Mouse (Mus musculus) CH12.LX (cell line): ENCODE data around the gene Zbtb1. TPM values are rescaled to one million over a fixed set of nuclear protein-coding genes. Genes with fewer than 3 reads are reported as not detected.

Experiments used
- DNase-seq: peaks from one replicate; pipeline ENCODE4 v3.0.0-alpha.2; 2013; ENCODE audit errors: extremely low read depth
- H3K27ac ChIP-seq: 2 replicates; pipeline ENCODE4 v1.5.1; 2012; ENCODE audit warnings: low read depth, mild to moderate bottlenecking, control low read depth, moderate library complexity; ENCODE audit not compliant: insufficient read depth
- H3K27me3 ChIP-seq: replicated peaks from 2 replicates; pipeline ENCODE3; 2012; ENCODE audit warnings: inconsistent platforms
- H3K36me3 ChIP-seq, 2 experiments: replicated peaks in 1 of 2; 2 replicates each; pipeline versions ENCODE3 to v1.6.1; 2012; ENCODE audit warnings: inconsistent platforms in 1 of 2, low read length in 1 of 2, mild to moderate bottlenecking in 1 of 2, mixed read lengths in 1 of 2, moderate library complexity in 1 of 2; ENCODE audit not compliant: control insufficient read depth in 1 of 2, insufficient read depth in 1 of 2
- H3K4me1 ChIP-seq, 2 experiments: 2 replicates each; pipeline ENCODE4 v1.6.1; 2012; ENCODE audit warnings: inconsistent platforms in 1 of 2, moderate library complexity in 1 of 2; ENCODE audit not compliant: insufficient read depth in 2 of 2, control insufficient read depth in 1 of 2
- H3K4me2 ChIP-seq: 2 replicates; pipeline ENCODE4 v1.6.1; 2012; ENCODE audit warnings: low read depth, mild to moderate bottlenecking, control low read depth; ENCODE audit not compliant: poor library complexity, insufficient read depth, severe bottlenecking
- H3K4me3 ChIP-seq, 3 experiments: fragments of 150-350 bp in 1 of 3; sonication (generic) in 1 of 3; replicated peaks in 1 of 3; 2 replicates each; pipeline versions ENCODE3 to v1.5.1; 2011 to 2012; ENCODE audit warnings: low read depth in 2 of 3, low read length in 2 of 3, mild to moderate bottlenecking in 2 of 3, moderate library complexity in 2 of 3, control low read depth in 1 of 3, improper control_type of control experiment in 1 of 3, inconsistent platforms in 1 of 3, mixed read lengths in 1 of 3; ENCODE audit not compliant: poor library complexity in 1 of 3
- H3K79me2 ChIP-seq: replicated peaks from 2 replicates; pipeline ENCODE4 v1.6.1; 2012; ENCODE audit warnings: mild to moderate bottlenecking, moderate library complexity; ENCODE audit not compliant: control insufficient read depth, poor library complexity, insufficient read depth, severe bottlenecking; ENCODE audit errors: extremely low read depth
- H3K9ac ChIP-seq: 2 replicates; pipeline ENCODE4 v1.6.1; 2012; ENCODE audit warnings: low read depth, mild to moderate bottlenecking, control low read depth, moderate library complexity; ENCODE audit not compliant: insufficient read depth
- H3K9me3 ChIP-seq: replicated peaks from 2 replicates; pipeline ENCODE3; 2012; ENCODE audit warnings: low read length, inconsistent platforms, mixed read lengths
- BHLHE40 ChIP-seq: IDR thresholded peaks from 2 replicates; pipeline ENCODE4 v1.6.1; 2011; ENCODE audit warnings: mild to moderate bottlenecking, low read depth, low read length, improper control_type of control experiment
- CHD2 ChIP-seq: IDR thresholded peaks from 2 replicates; pipeline ENCODE4 v1.6.1; 2011; ENCODE audit warnings: low read length, improper control_type of control experiment
- ELF1 ChIP-seq: IDR thresholded peaks from 2 replicates; pipeline ENCODE4 v1.6.1; 2014; ENCODE audit warnings: low read depth, mild to moderate bottlenecking, inconsistent platforms, low read length, improper control_type of control experiment
- EP300 ChIP-seq: IDR thresholded peaks from 2 replicates; pipeline ENCODE4 v1.6.1; 2011; ENCODE audit warnings: low read length, improper control_type of control experiment
- IRF4 ChIP-seq: IDR thresholded peaks from 2 replicates; pipeline ENCODE4 v1.6.1; 2014; ENCODE audit warnings: low read depth, mild to moderate bottlenecking, inconsistent platforms, low read length, improper control_type of control experiment
- JUN ChIP-seq: IDR thresholded peaks from 2 replicates; pipeline ENCODE4 v1.6.1; 2011; ENCODE audit warnings: low read depth, mild to moderate bottlenecking, low read length, improper control_type of control experiment, moderate library complexity; ENCODE audit not compliant: insufficient read depth
- MAFK ChIP-seq: IDR thresholded peaks from 2 replicates; pipeline ENCODE4 v1.6.1; 2011; ENCODE audit warnings: low read length, improper control_type of control experiment; ENCODE audit not compliant: insufficient replicate concordance
- MAX ChIP-seq: IDR thresholded peaks from 2 replicates; pipeline ENCODE4 v1.6.1; 2011; ENCODE audit warnings: low read length, improper control_type of control experiment
- MEF2A ChIP-seq: IDR thresholded peaks from 2 replicates; pipeline ENCODE4 v1.6.1; 2014; ENCODE audit warnings: low read depth, mild to moderate bottlenecking, inconsistent platforms, low read length, improper control_type of control experiment, borderline replicate concordance
- MYC ChIP-seq: IDR thresholded peaks from 2 replicates; pipeline ENCODE4 v1.6.1; 2011; ENCODE audit warnings: low read depth, mild to moderate bottlenecking, improper control_type of control experiment, low read length
- PAX5 ChIP-seq: IDR thresholded peaks from 2 replicates; pipeline ENCODE4 v1.6.1; 2012; ENCODE audit warnings: low read length, inconsistent platforms, mixed read lengths
- POLR2A ChIP-seq: IDR thresholded peaks from 2 replicates; pipeline ENCODE4 v1.6.1; 2011; ENCODE audit warnings: low read depth, mild to moderate bottlenecking, improper control_type of control experiment, low read length
- POLR2AphosphoS2 ChIP-seq: IDR thresholded peaks from 2 replicates; pipeline ENCODE4 v1.6.1; 2011; ENCODE audit warnings: low read depth, low read length, improper control_type of control experiment
- SMC3 ChIP-seq: IDR thresholded peaks from 2 replicates; pipeline ENCODE4 v1.6.1; 2011; ENCODE audit warnings: low read depth, low read length, improper control_type of control experiment
- TBP ChIP-seq: conservative IDR thresholded peaks from 2 replicates; pipeline ENCODE4 v1.6.1; 2011; ENCODE audit warnings: low read depth, low read length, improper control_type of control experiment
- UBTF ChIP-seq: IDR thresholded peaks from 2 replicates; pipeline ENCODE4 v1.6.1; 2012; ENCODE audit warnings: low read depth, mild to moderate bottlenecking, inconsistent platforms, low read length, improper control_type of control experiment, moderate library complexity
- USF2 ChIP-seq: conservative IDR thresholded peaks from 2 replicates; pipeline ENCODE4 v1.6.1; 2011; ENCODE audit warnings: low read depth, low read length, improper control_type of control experiment
- ZMIZ1 ChIP-seq: IDR thresholded peaks from 2 replicates; pipeline ENCODE4 v1.6.1; 2012; ENCODE audit warnings: low read depth, mild to moderate bottlenecking, inconsistent platforms, low read length, improper control_type of control experiment
- dilution Hi-C: fragments of 300-500 bp; cut with MboI; formaldehyde crosslinking; loops from 2 replicates; pipeline ENCODE4 v1.14.3; 2020; ENCODE audit warnings: low sequenced_read_pairs; ENCODE audit not compliant: extremely low pct_unique_long_range_greater_than_20kb, extremely low pct_ligation_motif_present
- in situ Hi-C: fragments of 300-500 bp; cut with MboI; formaldehyde crosslinking; loops from 3 replicates; pipeline ENCODE4 v1.14.3; 2019; ENCODE audit warnings: low sequenced_read_pairs, low pct_ligation_motif_present, low pct_unique_long_range_greater_than_20kb, mixed read lengths
- polyA plus RNA-seq: library from polyadenylated mRNA; unstranded; fragments of >175 nt; gene quantifications from 2 replicates; pipeline ENCODE4 v1.2.1, GENCODE M21; 2012; ENCODE audit warnings: low read depth; ENCODE audit not compliant: insufficient read length
- total RNA-seq, 2 experiments: library from RNA; depleted of rRNA; stranded (reverse); fragments of 300-350 nt in 1 of 2; fragments of >200 nt in 1 of 2; gene quantifications; 2 replicates each; pipeline ENCODE4 v1.2.3; 2012 to 2014

Zbtb1 gene
- total and polyA plus RNA-seq, 3 experiments = 6.4 to 22.0 (median 17.1) TPM

- no peak overlapping the region for H3K27ac ChIP-seq
- no peaks in the 10 kb centered on the region for H3K27me3 ChIP-seq
- in situ Hi-C loops = loop anchor here (5.0 kb wide), 1 partner anchor 37 kb away; the partner anchor contains the start of gene Zbtb1
- H3K36me3 ChIP-seq = peaks cover 2 to 12% of the 10 kb centered on the region in 2 experiments
- no peak overlapping the region for H3K4me3 ChIP-seq
- no peaks in the 10 kb centered on the region for H3K79me2 ChIP-seq
- TF ChIP-seq MYC = no peak
- TF ChIP-seq EP300 = no peak
- TF ChIP-seq USF2 = no peak
- TF ChIP-seq JUN = no peak
- no peak for TF ChIP-seq POLR2A
- TF ChIP-seq UBTF = no peak
- TF ChIP-seq MAX = no peak
- no peak for TF ChIP-seq ZMIZ1
- no peak for TF ChIP-seq MEF2A
- TF ChIP-seq POLR2AphosphoS2 = no peak
- TF ChIP-seq BHLHE40 = peak; percentile 45
- 0 out of 2 replicates have a peak, but pooled peaks have one; percentile 17 for TF ChIP-seq CHD2
- no peak for TF ChIP-seq PAX5
- no peak for TF ChIP-seq MAFK
- H3K9ac ChIP-seq = no peak overlapping the region
- peaks cover 0 to 4% of the 10 kb centered on the region in 2 experiments; a peak in 1 of 4 replicates for H3K4me1 ChIP-seq
- no peak for DNase-seq
- no peak overlapping the region for H3K4me2 ChIP-seq
- dilution Hi-C loops = no loop called here
- peaks cover 19% of the 10 kb centered on the region for H3K9me3 ChIP-seq
Observed at GRCm38 (mm10) chr12:76409166-76409565, 39.1 kb downstream of the Zbtb1 start.

GRCm38 (mm10) chr12:76415383-76416010 is 45.4 kb downstream of the Zbtb1 start:
- Histone ChIP-seq H3K27me3 (no peaks in the 10 kb centered on the region), H3K9me3 (peaks cover 11% of the 10 kb centered on the region), H3K4me3 (no peak overlapping the region), H3K36me3 (no peaks in the 10 kb centered on the region), H3K79me2 (no peaks in the 10 kb centered on the region), H3K4me1 (peaks cover 6 to 12% of the 10 kb centered on the region in 2 experiments), H3K27ac (no peak overlapping the region), H3K4me2 (peak overlapping the region; percentile 31; the same call in 1 of the 2 replicates), H3K9ac (no peak overlapping the region)
- TF ChIP-seq SMC3 (no peak), EP300 (peak; percentile 46; the same call in 1 of the 2 replicates), ELF1 (no peak), TBP (peak; percentile 82), IRF4 (peak; percentile 78)
- peak; percentile 53 for DNase-seq
- dilution Hi-C loops (no loop called here), in situ Hi-C loops (no loop called here)
